Mouse (Mus musculus) E14TG2a.4 (cell line): ENCODE measurements around the gene Pmpcb.

ENCODE experiments used
- H3K27me3 ChIP-seq: 2 replicates; pipeline ENCODE4 v1.6.1; 2014; ENCODE audit warnings: low read length, control low read depth; ENCODE audit not compliant: insufficient read depth
- H3K36me3 ChIP-seq: 2 replicates; pipeline ENCODE4 v1.6.1; 2014; ENCODE audit warnings: low read length, control low read depth; ENCODE audit not compliant: insufficient read depth
- H3K4me1 ChIP-seq: replicated peaks from 2 replicates; pipeline ENCODE4 v1.6.1; 2014; ENCODE audit warnings: low read depth, low read length, control low read depth
- H3K4me3 ChIP-seq: replicated peaks from 2 replicates; pipeline ENCODE4 v1.5.1; 2014; ENCODE audit warnings: mild to moderate bottlenecking, low read length
- H3K9me3 ChIP-seq: 2 replicates; pipeline ENCODE4 v1.6.1; 2014; ENCODE audit warnings: low read length, control low read depth
- CTCF ChIP-seq: conservative IDR thresholded peaks from 2 replicates; pipeline ENCODE4 v1.5.1; 2014; ENCODE audit warnings: low read length
- NANOG ChIP-seq: IDR thresholded peaks from 2 replicates; pipeline ENCODE4 v1.6.1; 2014; ENCODE audit warnings: borderline replicate concordance, low read length, mixed read lengths
- POU5F1 ChIP-seq: IDR thresholded peaks from 2 replicates; pipeline ENCODE4 v1.6.1; 2014; ENCODE audit warnings: low read length, borderline replicate concordance

Gene Pmpcb

DNA sequence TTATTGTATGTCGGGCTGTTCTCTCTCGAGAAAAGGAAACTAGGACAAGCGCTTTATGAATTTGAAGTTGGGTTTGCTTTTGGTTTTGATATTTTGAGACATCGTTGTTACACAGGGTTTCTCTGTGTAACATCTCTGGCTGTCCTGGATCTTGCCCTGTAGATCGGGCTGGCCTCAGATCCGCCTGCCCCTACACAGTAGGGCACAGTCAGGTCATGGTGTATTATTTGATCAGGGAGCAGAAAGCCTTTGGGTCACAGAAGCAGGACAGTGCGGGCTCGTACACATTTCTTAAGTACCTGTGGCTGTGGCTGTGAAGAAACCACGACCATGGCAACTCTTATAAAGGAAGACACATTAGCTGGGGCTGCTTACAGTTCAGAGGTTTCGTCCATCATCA lies 679 bp downstream of the Pmpcb start:
- H3K36me3 ChIP-seq, result peaks cover 38% of the 10 kb centered on the region
- TF ChIP-seq POU5F1 (no peak), NANOG (no peak), CTCF (no peak)
- no peaks in the 10 kb centered on the region for H3K27me3 ChIP-seq
- no peaks in the 10 kb centered on the region for H3K9me3 ChIP-seq
- peak overlapping the region; percentile 97 for H3K4me3 ChIP-seq
- H3K4me1 ChIP-seq, result peaks cover 73% of the 10 kb centered on the region

DNA sequence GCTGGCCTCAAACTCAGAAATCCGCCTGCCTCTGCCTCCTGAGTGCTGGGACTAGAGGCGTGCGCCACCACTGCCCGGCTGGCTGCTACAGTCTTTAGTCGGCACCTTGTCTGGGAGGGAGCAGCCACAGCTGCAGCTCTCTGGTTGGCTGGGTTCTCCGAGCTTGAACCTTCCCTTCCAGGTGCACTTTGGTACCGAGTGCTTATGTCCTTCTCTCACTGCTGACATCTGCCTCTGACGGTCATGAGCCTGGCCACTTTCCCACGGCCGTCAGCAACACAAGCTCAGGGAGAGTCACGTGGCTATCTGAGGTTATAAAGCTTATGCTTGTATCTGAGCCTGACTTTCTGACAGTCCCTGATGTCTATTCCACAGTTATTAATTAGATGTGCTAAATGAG lies 2.2 kb downstream of the Pmpcb start:
- peaks cover 53% of the 10 kb centered on the region for H3K36me3 ChIP-seq
- peaks cover 58% of the 10 kb centered on the region for H3K4me1 ChIP-seq
- no peak for TF ChIP-seq POU5F1
- TF ChIP-seq CTCF, result no peak
- TF ChIP-seq NANOG, result no peak
- H3K9me3 ChIP-seq, result no peaks in the 10 kb centered on the region
- H3K4me3 ChIP-seq, result no peak overlapping the region
- no peaks in the 10 kb centered on the region for H3K27me3 ChIP-seq

GRCm38 (mm10) chr5:21739881-21740280 lies 2.9 kb downstream of the Pmpcb start:
- TF ChIP-seq NANOG (no peak), CTCF (no peak), POU5F1 (no peak)
- H3K4me3 ChIP-seq, result no peak overlapping the region
- no peaks in the 10 kb centered on the region for H3K27me3 ChIP-seq
- H3K9me3 ChIP-seq, result no peaks in the 10 kb centered on the region
- peaks cover 60% of the 10 kb centered on the region for H3K36me3 ChIP-seq
- peaks cover 51% of the 10 kb centered on the region for H3K4me1 ChIP-seq

DNA sequence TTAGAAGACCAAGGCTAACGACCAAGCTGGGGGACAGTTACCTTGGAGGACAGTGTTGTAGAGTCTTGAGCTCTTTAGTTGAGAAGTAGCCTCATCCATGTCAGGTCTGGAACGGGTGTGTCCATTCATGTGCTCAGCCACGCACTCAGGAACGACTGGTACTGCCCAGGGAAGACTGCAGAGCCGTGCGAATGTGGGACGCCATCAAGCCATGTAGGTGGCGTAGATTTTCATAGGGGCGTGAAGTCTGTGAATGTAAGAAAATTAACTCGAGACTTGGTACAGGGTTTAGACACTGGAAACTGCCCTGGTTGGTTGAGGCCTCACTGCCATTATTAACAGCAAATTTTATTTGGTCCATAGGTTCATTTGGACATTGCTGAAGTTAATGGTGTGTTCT lies 6.7 kb downstream of the Pmpcb start:
- TF ChIP-seq POU5F1 (no peak), CTCF (no peak), NANOG (no peak)
- Histone ChIP-seq H3K9me3 (no peaks in the 10 kb centered on the region), H3K36me3 (peaks cover 95% of the 10 kb centered on the region), H3K4me3 (no peak overlapping the region), H3K4me1 (peaks cover 20% of the 10 kb centered on the region), H3K27me3 (no peaks in the 10 kb centered on the region)

- H3K4me3 ChIP-seq, result no peak overlapping the region
- no peaks in the 10 kb centered on the region for H3K27me3 ChIP-seq
- peaks cover 10% of the 10 kb centered on the region for H3K4me1 ChIP-seq
- H3K36me3 ChIP-seq, result peaks cover 96% of the 10 kb centered on the region
- H3K9me3 ChIP-seq, result no peaks in the 10 kb centered on the region
- TF ChIP-seq CTCF (no peak), POU5F1 (no peak), NANOG (no peak)
These were observed 7.7 kb downstream of the Pmpcb start for GRCm38 (mm10) chr5:21744651-21745050.

GRCm38 (mm10) chr5:21745966-21746365 lies 9.0 kb downstream of the Pmpcb start:
- Histone ChIP-seq H3K9me3 (no peaks in the 10 kb centered on the region), H3K36me3 (peaks cover 93% of the 10 kb centered on the region), H3K27me3 (no peaks in the 10 kb centered on the region), H3K4me1 (no peaks in the 10 kb centered on the region), H3K4me3 (no peak overlapping the region)
- TF ChIP-seq NANOG (no peak), POU5F1 (no peak), CTCF (no peak)

DNA sequence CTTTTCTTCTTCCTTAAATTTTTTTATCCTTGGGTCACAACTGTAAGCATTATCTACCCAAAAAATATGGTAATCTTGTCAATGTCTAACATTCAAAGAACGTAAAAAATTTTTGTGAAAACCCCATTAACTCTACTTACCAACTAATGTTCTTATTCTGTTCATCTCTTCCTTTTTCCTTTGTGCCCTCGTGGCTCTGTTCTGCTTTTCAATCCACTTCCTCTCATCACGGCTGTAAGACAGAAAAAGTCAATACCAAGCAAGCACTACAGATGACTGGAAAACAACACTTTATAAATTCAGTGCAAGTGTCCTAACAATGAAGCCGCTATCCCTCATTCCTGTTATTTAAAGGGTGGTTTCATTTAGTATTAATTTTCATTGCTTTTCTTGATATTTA lies 31.6 kb downstream of the Pmpcb start:
- Histone ChIP-seq H3K4me3 (no peak overlapping the region), H3K27me3 (no peaks in the 10 kb centered on the region), H3K4me1 (no peaks in the 10 kb centered on the region), H3K9me3 (no peaks in the 10 kb centered on the region), H3K36me3 (peaks cover 83% of the 10 kb centered on the region)
- TF ChIP-seq CTCF, result no peak
- no peak for TF ChIP-seq NANOG
- no peak for TF ChIP-seq POU5F1

DNA sequence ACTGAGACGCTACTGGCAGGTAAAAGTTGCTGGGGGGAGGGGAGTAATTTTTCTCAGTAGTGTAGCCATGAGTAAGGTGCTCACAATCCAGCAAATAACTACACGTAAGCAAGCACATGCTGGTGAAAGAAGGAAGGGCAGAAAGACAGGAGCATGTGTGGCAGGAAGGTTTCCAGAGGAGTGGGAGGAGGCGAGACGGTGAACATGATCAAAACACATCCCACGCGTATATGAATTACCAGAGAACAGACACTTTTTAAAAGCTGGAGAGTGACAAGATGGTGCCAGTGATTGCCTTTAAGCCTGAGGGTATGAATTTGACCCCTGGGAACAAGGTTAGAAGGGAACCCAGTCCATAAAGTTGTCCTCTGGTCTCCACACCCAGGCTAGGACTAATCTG lies 32.9 kb downstream of the Pmpcb start:
- Histone ChIP-seq H3K36me3 (peaks cover 83% of the 10 kb centered on the region), H3K27me3 (no peaks in the 10 kb centered on the region), H3K4me3 (no peak overlapping the region), H3K9me3 (no peaks in the 10 kb centered on the region), H3K4me1 (no peaks in the 10 kb centered on the region; the same call in 1 of the 2 replicates)
- TF ChIP-seq CTCF (no peak), NANOG (no peak), POU5F1 (no peak)

DNA sequence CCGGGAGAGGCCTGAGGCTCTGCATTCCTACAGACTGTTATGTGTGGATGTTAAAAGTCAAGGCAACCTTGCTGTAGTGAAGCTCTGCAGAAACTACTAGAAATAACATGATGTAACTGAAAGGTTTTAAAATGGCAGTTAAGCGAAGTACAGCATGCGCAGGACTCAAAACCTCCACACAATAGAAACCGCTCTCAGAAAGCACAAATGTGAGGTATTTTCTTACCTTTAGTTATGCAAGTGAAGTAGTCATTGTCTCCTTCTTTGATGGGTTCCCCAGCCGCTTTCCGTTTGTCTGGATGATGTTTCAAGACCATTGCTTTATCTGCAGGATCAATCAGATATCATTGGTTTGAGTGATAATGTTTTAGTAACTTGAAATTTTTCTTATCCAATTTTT lies 39.5 kb downstream of the Pmpcb start:
- Histone ChIP-seq H3K36me3 (peaks cover 85% of the 10 kb centered on the region), H3K4me1 (peaks cover 24% of the 10 kb centered on the region), H3K27me3 (no peaks in the 10 kb centered on the region), H3K9me3 (no peaks in the 10 kb centered on the region), H3K4me3 (no peak overlapping the region)
- TF ChIP-seq NANOG (peak; percentile 36; the same call in 1 of the 2 replicates), CTCF (no peak)
